Mouse (Mus musculus): ENCODE measurements around the gene Msh2.
"Not testable (repeated sequence)": the region's sequence is repeated elsewhere in the genome, so short reads cannot be mapped to it uniquely, and the experiment has no call there.

Msh2 gene

DNA sequence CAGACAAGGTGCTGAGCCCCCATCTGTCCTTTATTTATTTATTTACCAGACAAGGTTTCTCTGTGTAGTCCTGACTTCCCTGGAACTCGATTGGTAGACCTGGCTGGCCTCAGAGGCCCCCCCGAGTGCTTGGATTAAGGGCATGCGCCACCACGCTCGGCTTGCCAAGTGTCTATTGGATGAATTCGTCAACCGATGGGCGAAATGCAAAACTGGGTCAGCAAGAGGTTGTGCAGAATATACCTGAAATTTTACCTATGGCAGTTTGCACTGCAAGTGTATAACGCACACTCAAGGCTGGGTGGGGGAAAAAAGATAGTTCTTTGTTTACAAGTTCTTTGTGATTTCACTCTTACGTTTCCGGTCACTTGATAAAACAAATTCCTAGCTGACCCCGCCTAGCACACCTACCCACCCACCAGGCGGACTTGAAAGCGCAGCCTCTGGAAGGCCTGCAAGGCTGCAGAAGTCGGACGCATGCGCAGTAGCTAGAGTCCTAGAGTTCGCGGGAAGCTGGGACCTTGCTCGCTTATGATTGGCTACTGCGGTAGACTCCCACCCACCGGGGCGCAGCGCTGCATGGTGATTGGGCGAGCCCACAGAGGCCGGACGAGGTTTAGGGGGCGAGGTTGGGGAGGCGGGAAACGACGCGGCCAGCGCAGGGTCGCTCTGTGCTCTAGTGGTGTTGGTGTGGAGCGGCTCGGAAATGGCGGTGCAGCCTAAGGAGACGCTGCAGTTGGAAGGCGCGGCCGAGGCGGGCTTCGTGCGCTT lies at the start of gene Msh2:
Gene Msh2, plus strand, starts transcription at position 441 of the 771 bp plus-strand sequence.
- DNase-seq (ENCODE audit: low spot score) = peak; percentile 95

DNA sequence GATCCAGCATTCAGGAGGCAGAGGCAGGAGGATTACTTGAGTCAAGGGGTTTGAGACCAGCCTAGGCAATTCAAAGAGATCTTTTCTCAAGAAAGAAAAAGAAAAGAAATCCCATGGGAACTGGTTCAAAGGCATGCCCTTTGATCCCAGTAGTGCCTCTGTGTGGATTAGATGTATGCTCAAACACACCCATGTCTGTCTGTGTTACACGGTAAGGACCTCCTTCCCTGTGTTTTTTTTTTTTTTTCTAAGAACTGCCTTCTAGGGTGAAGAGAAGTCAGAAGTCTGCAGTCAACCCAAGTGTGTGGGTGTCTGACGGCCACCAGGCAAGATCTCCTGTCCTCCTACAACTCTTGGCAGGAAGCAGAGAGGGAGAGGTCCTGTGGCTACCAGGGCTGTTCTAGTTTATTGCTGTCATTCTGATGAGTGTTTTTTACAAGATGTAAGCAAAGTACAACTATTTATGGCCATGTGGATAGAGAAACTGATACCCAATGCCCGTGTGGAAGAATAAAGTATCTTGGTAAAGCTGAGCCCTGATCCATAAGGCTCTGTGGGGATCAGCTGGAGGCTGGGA lies 46.5 kb upstream of the Msh2 start:
- no peak for DNase-seq (ENCODE audit: low spot score)

DNA sequence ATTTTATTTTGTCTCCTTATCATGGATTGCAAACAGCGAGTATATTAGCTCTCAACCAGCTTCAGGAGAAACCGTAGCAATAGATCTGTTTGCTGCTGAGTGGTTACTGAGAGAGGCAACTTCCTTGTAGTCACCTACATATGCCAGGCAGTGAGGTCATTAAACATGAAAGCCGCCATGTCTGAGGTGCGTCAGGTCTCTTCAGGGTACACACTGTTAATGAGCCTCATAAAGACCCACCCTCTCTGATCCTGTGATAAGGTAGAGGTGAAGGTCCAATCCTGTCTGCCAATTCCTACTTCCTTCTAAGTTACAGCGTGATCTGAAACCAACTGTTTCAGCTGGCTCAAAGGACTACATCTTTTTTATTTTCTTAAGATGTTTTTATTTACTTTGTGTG lies 44.0 kb upstream of the Msh2 start:
- DNase-seq (ENCODE audit: low spot score) = no peak

DNA sequence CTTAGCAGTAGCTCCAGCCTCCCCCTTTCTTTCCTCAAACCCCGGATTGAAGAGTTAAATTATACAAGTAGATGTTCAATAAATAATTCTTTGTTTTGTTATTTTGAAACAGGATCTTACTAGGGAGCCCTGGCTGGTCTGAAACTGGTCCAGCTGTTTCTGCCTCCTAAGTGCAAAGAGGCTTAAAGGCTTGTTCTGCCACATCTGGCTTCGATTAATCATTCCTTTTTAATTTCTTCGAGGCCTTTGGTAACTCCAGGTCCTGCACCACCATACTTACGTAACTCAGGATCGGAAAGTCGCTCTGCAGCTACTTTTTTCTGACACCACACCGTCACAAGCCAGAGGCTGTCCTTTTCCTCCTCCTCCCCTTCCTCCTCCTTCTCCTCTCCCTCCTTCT lies 43.4 kb upstream of the Msh2 start:
- no peak for DNase-seq (ENCODE audit: low spot score)

DNA sequence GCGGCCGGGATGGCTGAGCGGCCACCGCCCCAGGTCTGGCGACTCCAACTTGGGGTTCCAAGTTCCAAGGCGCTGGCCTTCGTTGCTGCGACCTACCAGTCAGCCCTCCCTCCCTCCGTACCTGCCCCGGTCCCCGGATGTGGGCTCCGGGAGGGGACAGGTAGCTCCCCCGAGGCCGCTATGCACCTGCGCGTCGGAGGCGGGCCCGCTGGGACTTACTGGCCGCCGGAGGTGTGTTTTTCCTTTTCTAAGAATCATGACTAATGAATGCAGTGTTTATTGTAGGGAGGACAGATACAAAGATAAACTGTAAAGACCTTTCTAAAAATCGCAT lies 35.1 kb upstream of the Msh2 start:
- DNase-seq (ENCODE audit: low spot score) = no peak

DNA sequence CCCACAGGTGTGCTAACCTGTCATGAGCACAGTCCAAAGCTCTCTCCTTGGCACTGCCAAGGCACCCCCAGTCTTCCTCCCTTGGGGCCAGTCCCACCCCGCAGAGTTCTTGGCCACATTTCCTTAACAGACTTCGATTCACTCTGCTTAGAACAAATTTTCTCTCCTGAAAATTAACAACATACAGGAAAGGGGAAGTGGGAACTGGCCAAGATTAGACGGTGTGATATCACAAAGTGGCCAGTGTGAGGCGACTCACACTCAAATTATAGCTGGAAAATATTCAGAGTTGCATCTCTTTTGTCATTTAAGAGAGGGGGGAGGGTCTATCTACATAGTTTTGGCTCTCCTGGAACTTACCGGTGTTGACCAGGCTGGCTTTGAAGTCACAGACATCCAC lies 32.9 kb upstream of the Msh2 start:
- no peak for DNase-seq (ENCODE audit: low spot score)

DNA sequence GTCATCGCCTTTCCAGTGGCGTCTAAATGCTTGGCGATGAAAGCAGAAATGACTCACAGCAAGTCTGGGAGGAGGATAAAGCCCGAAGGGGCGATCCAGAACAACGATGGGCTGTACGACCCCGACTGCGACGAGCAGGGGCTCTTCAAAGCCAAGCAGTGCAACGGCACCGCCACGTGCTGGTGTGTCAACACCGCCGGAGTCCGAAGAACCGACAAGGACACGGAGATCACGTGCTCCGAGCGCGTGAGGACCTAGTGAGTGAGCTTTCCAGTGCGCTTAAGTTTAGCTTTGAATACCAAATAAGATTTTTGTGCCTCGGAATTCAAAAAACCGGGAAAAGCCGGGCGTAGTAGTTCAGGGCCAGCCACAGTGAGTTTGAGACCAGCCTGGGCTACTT lies 31.9 kb upstream of the Msh2 start:
- no peak for DNase-seq (ENCODE audit: low spot score)

DNA sequence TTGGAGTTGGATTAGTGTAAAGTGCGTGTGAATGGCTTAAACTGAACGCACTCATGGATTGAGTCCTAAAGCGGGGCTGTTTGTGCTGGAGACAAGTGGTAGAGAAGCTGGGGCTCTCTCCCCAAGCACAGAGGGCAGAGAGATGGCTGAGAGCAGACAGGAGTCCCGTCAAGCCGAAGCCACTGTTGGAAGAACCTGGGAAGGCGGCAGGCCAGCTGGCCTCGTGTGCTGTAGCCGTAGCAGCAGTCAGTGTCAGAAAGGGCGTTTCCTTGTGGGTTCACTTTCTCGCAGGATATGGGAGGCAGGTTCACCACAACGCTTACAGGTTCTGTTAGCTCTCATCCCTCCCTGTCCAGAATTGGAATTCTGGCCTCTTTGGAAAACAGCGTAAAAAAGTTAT lies 31.1 kb upstream of the Msh2 start:
- DNase-seq (ENCODE audit: low spot score) = no peak

DNA sequence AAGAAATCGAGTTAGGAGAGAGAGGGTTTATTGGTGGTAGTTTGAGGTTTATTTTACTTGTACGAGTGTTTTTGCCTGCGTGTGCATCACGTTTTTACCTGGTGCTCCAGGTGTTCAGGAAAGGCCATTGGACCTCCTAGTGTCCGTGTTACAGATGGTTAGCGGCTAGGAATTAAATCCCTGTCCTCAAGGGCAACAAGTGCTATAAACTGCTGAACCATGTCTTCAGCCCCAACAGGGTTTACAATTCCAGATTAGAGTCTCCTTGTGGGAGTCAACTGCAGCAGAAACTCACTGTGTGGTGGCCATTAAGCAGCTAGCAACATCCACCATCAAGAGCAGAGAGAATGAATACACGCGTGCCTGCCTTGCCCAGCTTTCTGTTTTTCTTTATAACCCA lies 29.4 kb upstream of the Msh2 start:
- no peak for DNase-seq (ENCODE audit: low spot score)

DNA sequence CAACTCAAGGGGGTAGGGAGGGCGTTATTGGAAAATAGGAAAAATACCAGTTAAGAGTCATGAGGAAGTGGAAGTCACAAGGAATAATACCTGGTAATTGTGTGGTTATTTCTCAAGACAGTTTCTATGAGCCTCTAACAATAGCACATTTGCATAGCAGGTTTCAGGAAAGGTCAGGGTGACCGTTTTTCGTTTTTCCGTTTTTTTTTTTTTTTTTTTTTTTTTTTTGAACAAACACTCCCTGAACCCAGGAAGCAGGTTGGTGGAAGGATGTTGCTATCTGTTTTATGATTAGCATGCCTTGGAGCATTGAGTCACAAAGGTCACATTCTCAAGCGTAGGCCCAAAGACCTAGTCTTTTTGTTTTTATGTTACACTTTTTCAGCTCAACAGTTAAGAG lies 16.5 kb upstream of the Msh2 start:
- DNase-seq (ENCODE audit: low spot score) = not testable (repeated sequence)

DNA sequence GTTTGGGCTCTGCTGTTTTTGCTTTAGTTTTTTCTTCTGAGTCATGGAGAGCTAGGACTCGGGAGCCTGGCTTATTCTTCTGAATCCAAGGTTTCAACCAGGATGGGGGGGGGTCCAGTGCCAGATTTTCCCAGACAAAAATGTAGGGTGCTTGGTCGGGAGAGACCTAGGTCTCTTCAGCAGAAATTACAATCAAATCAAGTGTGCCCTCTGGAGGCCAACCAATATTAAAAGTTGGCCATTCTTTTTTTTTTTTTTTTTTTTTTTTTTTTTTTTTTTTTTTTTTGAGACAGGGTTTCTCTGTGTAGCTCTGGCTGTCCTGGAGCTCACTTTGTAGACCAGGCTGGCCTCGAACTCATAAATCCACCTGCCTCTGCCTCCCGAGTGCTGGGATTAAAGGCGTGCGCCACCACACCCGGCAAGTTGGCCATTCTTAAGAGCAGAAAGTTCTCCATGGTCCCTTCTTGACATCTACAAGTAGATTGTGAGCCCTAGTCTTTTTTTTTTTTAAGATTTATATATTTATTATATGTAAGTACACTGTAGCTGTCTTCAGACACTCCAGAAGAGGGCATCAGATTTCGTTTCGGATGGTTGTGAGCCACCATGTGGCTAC lies 10.1 kb upstream of the Msh2 start:
- DNase-seq (ENCODE audit: low spot score) = not testable (repeated sequence)

DNA sequence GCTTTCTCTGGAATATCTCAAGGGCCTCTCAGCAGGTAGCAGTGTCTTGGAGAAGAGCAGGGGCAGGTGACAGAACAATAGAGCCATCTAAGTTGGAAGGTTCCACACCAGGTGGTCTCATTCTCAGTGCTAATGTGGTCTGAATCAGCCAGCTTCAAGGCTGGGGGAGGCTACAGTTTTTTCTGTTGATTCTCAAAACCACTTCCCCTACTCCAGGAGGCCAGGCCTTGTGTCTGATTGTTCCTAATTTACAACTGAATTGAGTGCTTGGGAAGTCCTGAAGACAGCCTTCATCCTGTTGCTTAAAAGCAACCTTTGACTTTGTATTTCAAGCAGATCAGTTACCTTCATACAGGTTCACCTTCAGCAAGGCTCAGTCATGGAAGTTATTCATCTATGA lies 7.9 kb upstream of the Msh2 start:
- no peak for DNase-seq (ENCODE audit: low spot score)

DNA sequence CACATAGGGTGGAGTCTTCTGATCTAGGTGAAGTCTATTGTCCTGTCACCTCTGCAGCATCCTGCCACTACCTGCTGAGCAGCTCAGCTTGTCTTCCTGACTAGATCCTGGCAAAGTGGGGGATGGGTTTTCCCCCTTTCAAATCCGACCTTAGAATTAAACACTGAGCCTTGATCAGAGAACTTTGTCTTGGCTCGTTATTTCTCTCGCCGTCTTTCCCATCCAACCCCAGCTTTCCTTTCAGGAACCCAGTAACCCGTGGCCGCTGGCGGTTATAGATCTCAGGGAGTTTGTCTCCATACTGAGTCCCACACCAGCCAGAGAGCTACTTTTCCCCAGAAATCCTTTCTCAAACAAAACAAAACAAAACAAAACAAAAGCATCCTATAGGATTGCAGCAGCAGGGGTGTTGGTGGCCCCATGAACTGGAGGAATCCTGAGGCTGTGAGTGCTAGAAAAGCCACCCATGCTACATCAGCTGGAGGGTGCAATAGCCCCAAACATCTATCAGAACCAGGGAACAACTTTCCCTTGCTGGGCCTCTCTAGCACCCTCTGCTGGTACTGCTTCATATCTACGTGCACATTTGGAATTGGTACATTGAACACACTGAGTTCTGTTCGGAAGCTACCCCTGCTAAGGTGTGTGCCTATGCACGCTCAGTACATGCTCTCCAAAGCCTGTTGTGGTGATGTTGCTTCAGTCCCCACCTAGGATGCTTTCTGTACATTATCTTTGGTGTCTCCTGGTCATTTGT lies 6.9 kb upstream of the Msh2 start:
- peak; percentile 54 for DNase-seq (ENCODE audit: low spot score)

DNA sequence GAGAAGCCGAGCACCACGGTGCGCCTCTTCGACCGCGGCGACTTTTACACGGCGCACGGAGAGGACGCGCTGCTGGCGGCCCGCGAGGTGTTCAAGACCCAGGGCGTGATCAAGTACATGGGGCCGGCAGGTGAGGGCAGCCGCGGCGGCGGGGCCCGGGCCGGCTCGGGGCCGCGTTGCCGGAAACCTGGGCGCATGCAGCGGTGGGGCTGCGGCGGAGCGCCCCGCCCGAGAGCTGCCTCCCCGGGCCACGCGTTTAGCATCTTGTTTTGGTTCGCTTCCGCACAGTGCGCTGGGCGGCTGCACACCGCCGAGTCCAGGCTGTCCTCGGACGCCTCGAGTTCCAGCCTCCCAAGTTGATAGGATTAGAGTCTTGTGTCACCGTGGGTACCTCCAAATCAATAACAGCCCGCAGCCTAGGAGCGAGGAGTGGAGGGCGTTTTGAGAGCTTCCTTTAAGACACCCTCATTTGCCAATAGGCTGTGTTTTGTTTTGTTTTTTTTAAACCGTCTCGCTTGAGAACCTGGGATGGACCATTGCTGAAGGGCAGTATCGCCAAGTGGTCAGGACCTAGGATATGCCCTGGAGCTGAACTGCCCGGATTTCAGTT lies 652 bp downstream of the Msh2 start:
- no peak for DNase-seq (ENCODE audit: low spot score)

DNA sequence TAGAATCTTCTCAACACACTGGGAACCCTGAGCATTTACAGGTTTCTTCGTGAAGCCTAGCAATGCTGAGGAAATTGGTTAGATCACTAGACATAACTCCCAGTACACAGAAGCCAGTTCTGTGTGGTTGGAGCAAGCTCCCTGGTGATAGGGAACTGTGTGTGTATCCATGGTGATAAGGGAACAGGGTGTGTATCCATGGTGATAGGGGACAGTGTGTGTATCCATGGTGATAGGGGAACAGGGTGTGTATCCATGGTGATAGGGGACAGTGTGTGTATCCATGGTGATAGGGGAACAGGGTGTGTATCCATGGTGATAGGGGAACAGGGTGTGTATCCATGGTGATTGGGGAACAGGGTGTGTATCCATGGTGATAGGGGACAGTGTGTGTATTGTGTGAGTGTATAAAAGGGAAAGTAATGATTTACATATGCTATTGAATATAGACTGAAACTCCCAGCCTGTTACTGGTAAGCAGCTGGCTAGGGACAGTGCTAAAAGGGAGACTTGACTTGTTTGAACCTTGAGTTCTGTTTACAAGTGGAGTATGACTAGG lies 4.9 kb downstream of the Msh2 start:
- DNase-seq (ENCODE audit: low spot score) = not testable (repeated sequence)

DNA sequence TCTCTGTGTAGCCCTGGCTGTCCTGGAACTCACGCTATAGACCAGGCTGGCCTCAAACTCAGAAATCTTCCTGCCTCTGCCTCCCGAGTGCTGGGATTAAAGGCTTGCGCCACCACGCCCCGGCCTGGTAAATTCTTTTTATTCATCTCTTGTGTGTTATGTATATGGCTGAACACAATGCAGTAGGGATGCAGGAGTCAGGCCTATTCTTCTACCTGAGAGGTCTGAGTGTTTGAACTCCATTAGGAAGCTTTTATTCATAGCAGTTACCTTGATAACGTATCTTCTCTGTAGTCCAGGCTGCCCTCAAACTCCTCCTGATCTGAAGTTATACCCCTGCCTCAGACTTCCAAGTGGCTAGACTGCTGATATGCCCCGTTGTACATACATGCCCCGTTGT lies 5.5 kb downstream of the Msh2 start:
- DNase-seq (ENCODE audit: low spot score) = no peak

DNA sequence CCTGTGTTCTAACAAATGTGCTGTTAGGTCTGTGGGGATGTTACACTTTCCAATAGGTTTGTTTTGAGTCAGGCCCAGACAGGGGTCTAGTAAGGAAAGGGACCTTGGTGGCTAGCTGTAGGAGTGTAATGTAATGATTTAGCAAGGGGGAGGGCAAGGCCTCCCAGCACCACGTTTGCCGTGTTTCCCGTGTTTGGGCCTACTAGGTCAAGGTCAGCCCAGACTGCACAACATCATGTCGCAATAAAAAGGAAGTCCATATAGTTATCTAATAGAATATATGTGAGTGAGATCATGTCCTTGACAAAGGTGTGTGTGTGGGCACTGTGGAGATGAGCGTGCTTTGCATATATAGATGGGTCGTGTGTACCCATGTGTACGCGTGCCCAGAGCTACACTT lies 17.1 kb downstream of the Msh2 start:
- DNase-seq (ENCODE audit: low spot score) = no peak

DNA sequence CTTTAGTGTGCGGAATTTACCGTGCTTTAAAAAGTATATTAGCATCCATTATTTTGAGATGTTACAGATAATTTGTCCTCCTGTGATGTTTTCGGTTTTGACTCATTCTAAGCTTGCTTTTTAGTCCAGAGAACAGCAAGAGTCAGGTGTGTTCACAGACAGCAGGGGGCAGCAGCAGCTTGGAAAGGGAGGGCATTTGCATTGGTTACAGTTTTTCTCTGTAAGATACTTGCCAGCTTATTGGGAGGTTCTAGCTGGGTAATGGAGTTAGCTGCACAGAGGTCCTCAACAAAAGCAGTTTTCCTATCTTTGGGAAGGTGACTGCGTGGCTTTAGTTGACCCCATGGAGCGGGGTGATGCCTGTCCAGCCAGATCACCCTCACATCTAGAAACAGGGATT lies 19.8 kb downstream of the Msh2 start:
- no peak for DNase-seq (ENCODE audit: low spot score)

DNA sequence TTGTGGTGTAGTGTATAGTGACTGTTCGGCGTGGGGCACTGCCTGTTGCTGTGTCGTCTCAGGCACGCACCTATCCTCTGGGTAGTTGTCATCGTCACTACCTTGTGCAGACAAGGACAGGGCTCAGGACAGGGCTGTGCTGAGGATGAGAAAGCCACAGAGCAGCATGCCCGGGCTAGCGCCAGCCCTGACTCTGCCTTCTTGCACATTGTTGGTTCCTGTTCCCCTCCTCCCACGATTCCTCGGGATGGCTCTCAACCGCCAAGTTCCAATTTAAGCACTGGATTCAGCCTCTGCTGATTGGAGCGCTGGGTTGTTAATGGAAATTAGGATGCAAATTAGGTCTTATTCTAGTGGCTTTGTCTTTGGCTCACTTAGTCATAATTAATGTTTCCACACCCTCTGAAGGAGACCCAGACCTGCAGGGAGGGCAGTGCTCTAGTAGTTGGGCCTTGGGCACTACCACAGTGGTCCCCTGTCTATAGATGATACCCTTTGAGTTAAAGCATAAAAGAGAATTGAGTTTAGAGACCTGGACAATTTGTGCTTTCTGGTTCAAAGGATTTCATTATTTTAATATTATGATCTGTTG lies 23.8 kb downstream of the Msh2 start:
- no peak for DNase-seq (ENCODE audit: low spot score)

DNA sequence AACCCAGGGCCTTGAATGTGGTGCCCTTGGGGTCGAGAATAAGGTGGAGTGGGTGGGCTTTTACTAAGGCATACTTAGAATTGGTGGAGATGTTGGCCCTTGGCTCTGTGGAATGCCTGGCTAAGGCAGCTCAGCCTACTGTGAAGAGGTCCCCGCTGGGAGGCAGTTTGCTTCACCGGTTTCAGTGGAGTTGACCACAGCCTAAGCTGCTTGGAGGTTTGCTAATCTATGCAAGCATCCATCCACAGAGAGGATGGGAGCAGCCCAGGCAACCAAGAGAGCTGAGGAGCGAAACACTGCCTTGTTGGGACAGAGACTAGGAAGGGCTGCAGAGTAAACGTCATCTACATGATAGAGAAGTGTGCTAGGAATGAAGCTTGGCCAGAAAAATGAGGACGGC lies 24.7 kb downstream of the Msh2 start:
- no peak for DNase-seq (ENCODE audit: low spot score)

DNA sequence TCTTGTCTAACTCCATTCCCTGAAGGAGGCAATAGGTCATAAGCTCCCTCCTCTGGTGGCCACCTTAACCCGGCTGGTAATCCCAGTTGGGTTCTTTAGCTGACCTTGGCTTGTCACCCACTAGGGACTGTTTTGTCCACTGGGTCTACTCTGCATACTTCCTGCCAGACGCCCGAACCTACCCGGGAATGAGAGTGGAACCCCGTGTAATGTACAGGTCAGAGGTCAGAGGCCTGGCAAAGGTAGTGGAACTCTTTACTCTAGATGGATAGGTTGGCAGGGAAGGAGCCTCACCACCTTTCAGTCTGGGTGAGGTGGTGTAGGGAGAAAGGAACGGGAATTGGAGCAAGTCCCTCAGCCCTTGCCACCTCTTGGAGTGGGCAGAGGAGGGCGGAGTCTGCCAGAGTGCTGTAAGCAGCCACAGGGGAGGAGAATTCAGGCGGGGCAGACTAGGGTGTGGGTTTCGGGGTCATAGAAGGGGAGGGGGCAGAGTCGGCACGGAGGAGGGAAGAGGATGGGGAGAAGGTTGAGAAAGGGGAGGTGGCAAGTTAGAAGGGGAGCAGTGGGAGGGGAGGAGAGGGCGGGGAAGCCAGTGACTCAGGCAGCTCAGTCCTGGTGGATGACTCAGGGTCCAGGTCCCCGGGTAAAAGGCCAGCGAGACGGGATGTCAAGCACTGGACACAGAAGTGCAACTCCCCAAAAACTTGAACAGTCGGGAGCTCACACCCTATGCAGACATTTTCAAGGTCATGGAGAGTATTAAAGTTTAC lies 27.1 kb downstream of the Msh2 start:
- no peak for DNase-seq (ENCODE audit: low spot score)
